Mouse (Mus musculus) CD4-positive, CD25-positive, alpha-beta regulatory T cell, adult 9 weeks (primary cell): ENCODE measurements around the gene Atg5. TPM values are rescaled to one million over a fixed set of nuclear protein-coding genes. Genes with fewer than 3 reads are reported as not detected.

Experiments used
- polyA plus RNA-seq: library from polyadenylated mRNA; unstranded; fragments of 100-300 nt; shearing (Covaris generic); gene quantifications from one replicate; pipeline ENCODE4 v1.2.1, GENCODE M21; 2017

Atg5 gene
- 55.8 TPM for polyA plus RNA-seq

DNA sequence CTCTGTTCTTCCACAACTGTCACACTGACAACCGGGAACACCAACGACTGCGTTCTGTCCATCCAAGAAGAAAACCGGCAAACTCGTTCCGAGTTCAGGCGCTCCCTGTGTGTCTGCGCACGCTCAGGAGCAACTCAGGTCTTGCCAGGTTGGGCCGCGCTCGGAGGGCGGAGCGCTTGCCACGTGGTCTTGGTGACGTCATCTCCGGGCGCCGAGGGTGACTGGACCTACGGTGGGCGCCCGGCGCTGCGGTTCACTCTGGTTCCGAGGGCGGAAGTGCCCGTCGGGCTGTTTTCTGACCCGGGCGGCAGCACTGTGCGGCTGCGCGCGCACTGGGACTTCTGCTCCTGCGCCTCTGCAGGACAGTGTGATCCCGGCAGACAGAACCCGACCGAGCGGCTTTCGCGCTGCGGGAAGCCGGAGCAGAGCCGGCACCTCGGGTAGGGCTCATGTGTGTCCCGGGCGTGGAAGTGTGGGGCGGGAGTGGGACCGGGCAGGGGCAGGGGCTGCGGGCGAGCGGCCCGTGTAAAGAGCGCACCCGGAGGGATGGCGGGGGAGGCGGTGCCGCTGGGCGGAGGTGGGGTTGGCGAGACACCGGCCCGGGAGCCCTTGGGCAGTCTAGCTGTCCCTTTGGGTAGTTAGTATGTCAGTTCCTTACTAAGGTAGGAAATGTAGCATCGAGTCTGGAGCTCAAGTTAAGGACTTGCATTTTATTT lies at the start of gene Atg5:
TSS of gene Atg5 (plus strand) at position 214 of the 716 bp plus-strand sequence.

Other genes starting within 250 kb of the Atg5 start
- gene Crybg1, start 119.5 kb upstream of the Atg5 start, polyA plus RNA-seq: 29.9 TPM